Mouse (Mus musculus): ENCODE results near the gene Degs1.

Gene Degs1

DNA sequence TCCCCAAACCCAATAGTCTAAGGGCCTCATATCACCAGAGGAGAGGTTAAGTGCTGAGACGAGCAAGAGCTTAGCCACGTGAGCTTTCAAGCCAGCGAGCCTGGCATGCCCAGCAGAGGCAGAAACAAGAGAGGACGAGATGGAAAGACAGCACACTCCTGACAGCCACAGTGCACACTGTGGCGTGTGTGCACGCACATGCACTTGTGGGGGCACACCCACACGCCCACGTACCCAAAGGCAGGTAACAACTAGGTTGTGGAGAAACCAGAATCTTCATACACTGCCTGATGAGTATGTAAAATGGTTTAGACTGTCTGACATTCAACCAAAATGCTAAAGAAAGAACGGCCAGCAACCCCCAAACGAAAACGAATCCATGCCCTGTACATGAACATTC is 2.0 kb downstream of the Degs1 start:
- DNase-seq (ENCODE audit: low spot score), result no peak

DNA sequence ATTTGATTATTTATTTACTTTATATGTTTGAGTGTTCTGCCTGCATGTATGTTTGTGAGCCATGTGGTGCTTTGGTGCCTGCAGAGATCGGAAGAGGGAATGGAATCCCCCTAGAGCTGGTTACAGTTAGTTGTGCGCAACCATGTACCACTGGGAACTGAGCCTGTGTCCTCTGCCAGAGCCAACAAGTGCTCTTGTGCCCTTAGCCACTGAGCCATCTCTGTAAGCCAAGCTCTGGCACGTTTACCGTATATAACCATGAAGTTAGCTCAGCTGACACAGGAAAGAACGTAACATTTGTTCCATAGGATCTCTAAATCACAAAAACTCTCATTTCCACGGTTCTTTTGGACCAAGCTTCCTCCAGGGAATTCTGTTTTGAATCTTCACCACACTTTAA is 2.6 kb downstream of the Degs1 start:
- DNase-seq (ENCODE audit: low spot score), result no peak

- no peak for DNase-seq (ENCODE audit: low spot score)
Observed at GRCm38 (mm10) chr1:182279436-182279835, 3.2 kb downstream of the Degs1 start.

DNA sequence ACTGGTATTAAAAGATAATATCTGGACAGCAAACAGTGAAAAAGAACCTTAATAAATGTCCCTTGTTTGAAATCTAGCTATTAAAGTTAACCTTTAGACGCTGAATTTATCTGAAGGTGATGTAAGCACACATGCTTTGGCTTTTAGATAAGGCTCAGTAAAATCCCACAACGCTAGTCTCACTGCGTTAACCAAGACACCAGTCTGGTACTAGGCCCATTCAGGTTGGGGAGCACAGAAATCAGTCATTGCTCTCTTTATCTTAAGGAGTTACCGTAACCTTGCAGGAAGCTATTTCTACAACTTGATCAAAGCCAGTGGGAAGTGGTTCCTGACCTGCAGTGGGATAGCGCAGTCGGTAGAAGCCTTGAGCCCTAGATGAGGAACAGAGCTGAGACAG is 7.5 kb downstream of the Degs1 start:
- DNase-seq (ENCODE audit: low spot score), result no peak

GRCm38 (mm10) chr1:182271632-182272031 is 11.0 kb downstream of the Degs1 start:
- no peak for DNase-seq (ENCODE audit: low spot score)

DNA sequence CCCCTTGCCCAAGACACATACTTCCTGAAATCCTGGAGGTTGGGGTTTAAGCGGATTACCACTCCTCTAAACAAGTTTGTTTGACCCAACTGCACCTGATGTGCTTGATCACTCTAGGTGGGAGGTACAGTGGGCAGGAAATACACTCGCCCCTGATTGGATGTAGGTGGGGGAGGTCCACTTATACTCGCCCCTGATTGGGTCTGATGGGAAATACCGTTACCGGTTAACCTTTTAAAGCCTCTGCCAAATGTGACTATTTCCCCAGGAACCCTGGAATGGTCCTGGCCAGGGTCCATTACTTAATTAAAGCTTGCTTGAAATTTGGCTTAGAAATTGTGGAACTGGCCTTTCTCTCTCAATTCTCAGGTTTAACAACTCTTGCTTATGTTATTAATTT is 11.5 kb downstream of the Degs1 start:
- no peak for DNase-seq (ENCODE audit: low spot score)

DNA sequence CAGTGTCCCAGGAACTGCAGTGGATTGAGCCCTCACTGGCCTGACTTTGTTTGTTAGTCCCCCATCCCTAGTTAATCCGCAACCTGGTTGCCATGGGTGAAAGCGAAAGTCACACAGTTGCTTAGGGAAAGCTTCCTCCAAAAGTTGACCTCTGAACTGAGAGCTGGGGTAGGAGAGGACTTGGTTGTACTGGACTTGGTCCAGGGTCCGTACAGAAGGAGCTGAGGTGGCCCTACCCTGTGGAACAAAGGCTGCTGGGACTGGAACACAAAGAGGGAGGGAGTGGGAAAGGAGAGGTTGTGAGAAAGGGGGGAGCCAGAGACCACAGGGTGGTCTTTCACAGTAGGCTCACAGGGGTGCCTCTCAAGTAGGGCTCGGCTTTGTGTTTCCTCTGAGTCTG is 14.3 kb downstream of the Degs1 start:
- no peak for DNase-seq (ENCODE audit: low spot score)

GRCm38 (mm10) chr1:182266028-182266525 is 16.5 kb downstream of the Degs1 start:
- DNase-seq (ENCODE audit: low spot score), result no peak

- DNase-seq (ENCODE audit: low spot score), result no peak
Observed at GRCm38 (mm10) chr1:182256041-182256680, 26.4 kb downstream of the Degs1 start.

DNA sequence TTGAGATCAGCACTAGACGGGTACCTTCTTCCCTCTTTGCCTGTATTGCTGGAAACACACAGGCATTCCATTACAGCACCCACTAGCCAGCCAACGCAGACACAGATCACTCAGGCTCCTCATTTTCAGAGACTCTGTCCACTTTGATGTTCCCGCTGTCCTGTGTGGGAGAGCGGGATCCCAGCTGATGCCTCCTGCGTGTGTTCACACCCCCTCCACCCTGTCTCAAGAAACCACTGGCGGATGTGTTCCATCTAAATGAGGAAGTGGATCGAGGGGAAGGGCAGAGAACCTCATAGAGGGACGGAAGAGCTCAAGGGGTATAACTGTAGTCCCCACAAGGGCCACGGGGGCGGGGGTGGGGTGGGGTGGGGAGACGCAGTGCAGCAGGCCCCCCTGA is 27.6 kb downstream of the Degs1 start:
- no peak for DNase-seq (ENCODE audit: low spot score)

- no peak for DNase-seq (ENCODE audit: low spot score)
Observed at GRCm38 (mm10) chr1:182254618-182255017, 28.0 kb downstream of the Degs1 start.

DNA sequence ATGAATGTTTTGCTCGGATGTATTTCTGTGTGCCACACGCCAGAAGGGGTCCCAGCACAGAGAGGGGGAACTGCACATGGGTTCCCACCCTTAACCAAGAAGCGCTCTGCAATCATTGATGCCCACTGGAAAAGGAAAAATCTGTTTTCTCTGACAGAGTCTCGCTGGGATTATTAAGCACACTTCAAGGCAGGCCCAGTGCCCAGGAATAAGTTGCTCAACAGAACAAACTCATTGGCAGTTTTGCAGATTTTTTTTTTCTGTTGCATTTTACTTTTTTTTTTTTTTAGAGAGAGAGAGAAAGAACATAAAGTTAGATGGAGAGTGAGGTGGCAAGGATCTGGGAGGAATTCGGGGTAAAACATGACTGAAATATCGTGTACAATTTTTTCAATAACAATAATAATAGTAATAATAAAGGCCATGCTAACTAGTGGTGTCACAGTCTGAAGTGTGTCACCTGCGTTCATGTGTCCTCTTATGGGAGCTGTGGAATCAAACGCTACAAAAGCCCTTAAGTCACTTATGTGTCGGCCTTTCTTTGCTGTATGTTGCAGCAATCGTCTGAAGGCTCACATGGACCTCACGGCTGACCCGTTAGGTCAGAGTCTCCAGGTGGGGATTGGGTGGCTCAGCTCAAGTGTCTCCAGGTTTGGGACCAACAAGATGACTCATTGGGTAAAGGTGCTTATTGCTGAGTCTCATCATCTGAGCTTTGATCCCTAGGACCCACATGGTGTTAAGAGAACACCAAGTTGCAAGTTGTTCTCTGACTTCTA is 28.7 kb downstream of the Degs1 start:
- no peak for DNase-seq (ENCODE audit: low spot score)

DNA sequence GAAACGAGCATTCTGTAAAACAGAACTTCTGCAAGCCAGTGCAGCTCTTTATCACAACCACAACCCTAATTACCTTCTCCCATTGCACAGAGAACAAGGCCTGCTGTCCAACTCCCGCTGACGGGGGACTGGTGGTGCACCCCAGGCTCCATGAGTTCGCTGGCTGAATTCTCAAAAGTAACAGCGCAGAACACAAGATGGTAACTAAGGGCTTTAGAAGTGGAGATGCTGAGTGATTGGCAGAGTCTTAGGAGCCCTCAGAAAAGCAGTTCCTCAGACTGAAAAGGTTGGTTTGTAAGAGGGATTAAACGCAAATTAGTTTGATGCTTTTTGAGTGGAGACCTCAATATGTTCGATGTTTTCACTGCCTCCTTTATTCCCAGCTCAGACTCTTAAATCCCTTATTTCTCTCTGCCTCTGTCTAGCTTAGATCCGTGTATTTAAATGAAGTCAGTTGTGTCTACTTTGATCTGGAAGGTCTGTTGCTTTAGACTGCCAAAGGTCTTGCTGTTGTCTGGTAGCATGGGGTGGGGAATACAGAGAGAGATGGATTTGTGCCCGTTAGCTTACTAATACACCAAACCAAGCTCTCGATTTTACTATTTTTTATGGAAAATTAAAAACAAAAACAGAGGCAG is 30.0 kb downstream of the Degs1 start:
- DNase-seq (ENCODE audit: low spot score), result no peak

DNA sequence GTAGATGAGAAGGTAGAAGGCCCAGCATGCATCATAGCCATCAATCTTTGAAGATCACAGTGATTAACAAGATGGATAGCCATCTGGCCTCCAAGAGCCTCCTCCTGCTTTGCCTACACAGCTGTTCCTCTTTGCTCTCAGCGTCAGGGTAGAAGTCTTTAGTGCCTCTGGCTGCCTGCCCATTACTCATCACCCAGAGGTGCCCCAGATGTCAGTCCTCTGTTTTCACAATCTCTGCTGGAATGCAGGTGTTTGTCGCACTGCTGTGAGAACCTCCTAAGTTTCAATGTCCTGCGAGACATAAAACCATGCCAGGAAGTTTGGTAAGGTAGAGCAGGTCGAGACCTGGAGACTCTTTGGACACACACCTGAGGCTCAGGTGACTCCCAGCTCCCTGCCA is 31.9 kb downstream of the Degs1 start:
- no peak for DNase-seq (ENCODE audit: low spot score)

DNA sequence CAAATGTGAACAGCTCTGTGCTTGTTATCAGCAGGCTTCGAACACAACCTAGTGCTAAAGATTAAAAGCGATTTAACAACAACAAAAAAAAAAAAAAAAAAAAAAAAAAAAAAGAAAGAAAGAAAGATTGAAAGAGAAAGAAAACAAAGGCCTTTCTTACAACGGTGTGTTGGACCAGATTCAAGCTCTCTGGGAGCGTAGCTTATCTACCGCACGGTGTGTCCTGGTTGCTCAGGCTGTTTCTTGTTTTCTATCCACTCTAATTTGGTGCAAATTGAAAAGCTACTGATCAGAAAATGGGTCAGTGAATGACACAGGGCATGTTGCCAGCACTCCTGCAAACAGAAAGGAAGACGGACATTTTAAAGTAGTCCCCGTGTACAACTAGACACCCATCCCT is 33.3 kb downstream of the Degs1 start:
- no peak for DNase-seq (ENCODE audit: low spot score)

- no peak for DNase-seq (ENCODE audit: low spot score)
Observed at GRCm38 (mm10) chr1:182245003-182245402, 37.6 kb downstream of the Degs1 start.

DNA sequence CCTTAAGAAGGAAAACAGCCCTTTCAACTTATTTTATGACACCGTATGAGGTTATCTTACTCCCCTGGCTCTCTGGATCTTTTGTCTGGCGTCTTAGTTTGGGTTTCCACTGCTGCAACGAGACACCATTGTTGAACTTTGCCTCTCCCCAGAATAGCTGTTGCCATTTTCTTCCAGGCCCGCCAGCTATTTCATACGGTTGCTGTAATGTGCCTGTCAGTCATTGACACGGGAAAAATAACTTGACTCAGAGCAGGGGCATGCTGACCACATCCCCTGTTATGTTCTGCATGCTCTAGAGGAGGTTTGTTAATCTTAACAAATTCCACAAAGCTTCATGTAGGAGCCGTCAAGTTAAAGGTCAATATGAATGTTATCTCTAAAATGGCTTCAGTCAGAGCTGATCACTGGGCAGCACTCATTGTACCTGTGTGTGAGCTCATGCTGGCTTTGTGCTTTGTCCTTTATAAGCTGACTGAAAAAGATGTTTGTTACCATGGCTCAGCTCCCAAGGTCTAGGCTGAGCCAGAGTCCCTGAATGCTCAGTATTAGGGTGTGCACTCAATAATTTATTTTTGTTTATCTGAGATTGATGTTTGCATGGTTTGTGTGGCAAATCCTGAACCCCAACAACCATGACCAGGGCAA is 44.4 kb downstream of the Degs1 start:
- DNase-seq (ENCODE audit: low spot score), result no peak

- no peak for DNase-seq (ENCODE audit: low spot score)
Observed at GRCm38 (mm10) chr1:182237386-182237785, 45.2 kb downstream of the Degs1 start.

- DNase-seq (ENCODE audit: low spot score), result no peak
Observed at GRCm38 (mm10) chr1:182235174-182235573, 47.4 kb downstream of the Degs1 start.

GRCm38 (mm10) chr1:182229381-182229780 is 53.2 kb downstream of the Degs1 start:
- no peak for DNase-seq (ENCODE audit: low spot score)

DNA sequence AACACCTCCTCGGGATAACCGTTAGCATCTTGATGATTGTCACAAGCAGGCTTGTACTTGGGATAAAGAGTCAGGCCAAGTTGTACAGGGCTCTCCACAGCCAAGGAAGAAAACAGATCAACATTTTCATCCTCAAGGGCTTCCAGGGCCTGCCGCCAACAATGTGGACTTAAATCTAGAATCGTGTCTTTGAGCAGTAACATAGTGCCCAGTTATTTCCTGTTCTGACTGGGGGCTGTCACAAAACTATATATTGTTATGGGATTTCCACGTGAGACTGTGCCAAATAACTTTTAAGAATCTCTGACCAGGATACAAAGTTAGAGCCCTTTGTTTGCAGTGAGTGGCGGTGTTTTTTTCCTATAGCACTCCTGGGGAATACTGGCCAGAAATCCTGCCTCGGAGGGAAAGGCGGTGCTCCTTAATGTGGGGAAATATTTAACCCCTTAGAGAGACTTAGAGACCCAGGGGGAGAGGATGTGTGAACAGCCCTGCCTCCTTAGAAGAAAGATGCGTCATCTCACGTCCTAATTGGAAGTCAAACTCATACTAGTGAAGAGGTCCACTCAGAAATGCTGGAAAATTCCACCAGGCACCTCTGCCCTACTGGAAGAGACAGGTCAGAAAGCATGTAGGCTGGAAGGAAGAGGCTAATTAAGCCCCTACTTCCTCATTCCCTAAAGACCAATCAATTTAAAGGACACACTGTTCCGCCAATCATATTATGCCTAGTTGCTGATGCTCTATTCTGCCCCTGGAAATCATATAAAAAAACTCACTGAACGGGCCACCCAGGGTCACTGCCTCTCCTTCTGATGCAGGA is 55.3 kb downstream of the Degs1 start:
- DNase-seq (ENCODE audit: low spot score), result no peak

GRCm38 (mm10) chr1:182226261-182226660 is 56.3 kb downstream of the Degs1 start:
- no peak for DNase-seq (ENCODE audit: low spot score)

All from layer of hippocampus, adult 9-10 months (tissue).